Mouse (Mus musculus): ENCODE measurements around the gene Ptprk. TPM values are rescaled to one million over a fixed set of nuclear protein-coding genes. Genes with fewer than 3 reads are reported as not detected.

Gene Ptprk
- total RNA-seq, 1 experiment from 2014 or later, result not detected

DNA sequence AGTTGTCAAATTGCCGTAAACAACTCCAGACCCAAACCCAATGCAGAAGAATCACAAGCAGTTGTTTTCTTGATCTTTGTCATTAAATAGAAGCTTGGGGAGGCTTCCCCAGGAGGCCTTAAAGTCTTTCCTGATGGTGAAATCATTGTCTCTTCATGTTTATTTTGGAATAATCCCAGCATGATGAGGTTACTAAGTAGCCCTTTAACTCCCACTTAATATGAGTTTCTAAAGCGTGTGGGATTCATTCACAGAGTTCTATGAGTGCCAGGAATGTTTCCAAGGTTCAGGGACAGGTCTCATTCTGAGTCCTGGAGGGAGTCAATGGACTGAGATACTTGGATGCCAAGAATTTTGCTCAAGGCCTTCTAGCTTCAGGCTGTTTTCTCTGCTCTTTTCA, 92.5 kb downstream of the Ptprk start:
- no peak for ATAC-seq (replicated peaks; ENCODE audit: insufficient number of reproducible peaks, low FRiP score, low TSS enrichment, poor library complexity, severe bottlenecking)

DNA sequence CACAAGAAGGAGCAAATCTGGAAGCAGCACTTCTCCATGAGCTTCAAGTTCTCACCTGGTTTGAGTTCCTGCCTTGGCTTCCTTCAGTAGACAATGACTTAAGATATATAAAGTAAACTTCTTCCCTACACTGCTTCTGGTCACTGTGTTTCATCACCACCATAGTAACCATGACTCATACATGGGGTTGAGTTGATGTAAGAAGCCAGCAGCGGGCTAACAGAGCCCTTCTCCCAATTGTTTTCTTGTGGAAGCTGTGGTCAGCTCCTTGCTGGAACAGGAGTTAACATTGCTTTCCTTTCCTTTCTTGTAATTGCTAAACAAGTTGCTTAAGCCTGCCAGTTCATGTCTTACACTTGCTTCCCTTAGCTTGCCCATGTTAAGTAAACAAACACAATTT, 96.6 kb downstream of the Ptprk start:
- no peak for ATAC-seq (replicated peaks; ENCODE audit: insufficient number of reproducible peaks, low FRiP score, low TSS enrichment, poor library complexity, severe bottlenecking)

DNA sequence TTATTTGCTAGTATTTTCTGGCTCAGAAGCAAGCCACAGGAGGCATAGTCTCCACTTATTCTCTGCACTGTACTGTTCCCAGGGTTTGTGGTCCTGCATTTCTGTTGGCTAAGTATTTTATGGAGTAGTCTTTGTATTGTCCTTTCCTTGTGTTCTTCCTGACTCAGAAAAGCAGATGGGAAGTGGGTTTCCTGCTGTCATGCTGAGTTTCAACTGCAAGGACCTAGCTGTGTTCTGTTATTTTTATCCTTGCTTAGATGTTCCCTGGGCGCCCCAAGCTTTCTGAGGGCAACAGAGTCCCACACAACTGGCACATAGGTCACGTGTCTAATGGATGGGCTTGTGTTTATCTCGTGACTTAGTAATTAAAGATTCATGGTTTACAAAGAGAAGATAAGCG, 104.3 kb downstream of the Ptprk start:
- ATAC-seq (replicated peaks; ENCODE audit: insufficient number of reproducible peaks, low FRiP score, low TSS enrichment, poor library complexity, severe bottlenecking), result no peak

DNA sequence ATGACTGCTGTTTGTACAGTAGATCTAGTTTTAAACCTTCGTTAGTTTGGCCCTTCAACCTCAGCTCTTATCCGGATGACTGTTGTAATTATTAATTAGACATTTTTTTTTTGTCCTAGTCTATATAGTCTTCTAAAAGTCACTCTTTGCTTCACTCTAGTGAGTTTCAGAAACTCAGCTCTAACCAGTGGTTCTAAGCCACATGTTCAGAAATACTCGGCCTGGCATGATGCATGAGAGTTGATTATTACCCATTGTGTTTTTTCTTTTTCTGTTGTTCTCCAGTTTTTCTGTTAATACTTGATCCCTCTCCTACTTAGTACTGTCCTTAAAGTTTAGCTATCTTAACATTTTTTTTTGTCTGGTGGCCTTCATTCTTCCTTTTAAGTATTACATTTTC, 107.5 kb downstream of the Ptprk start:
- ATAC-seq (replicated peaks; ENCODE audit: insufficient number of reproducible peaks, low FRiP score, low TSS enrichment, poor library complexity, severe bottlenecking), result no peak

DNA sequence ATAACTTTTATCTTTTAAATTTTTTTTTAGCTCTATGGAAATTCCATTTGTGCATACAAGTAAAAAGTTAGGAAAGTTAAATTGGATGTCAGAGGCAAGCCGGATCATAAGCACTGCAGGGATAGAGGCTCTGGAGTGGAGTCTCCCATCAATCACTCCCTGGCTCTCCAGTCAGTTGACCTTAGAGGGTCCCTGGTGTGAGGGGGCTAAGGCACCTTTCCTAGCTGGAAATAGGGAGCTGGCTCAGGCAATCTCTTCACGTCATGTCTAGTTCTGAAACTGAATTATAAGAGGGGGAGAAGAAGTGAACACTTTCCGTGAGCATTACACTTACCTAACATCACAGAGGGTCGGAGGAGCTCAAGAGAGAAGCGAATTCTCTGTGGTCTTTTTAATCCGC, 110.1 kb downstream of the Ptprk start:
- ATAC-seq (replicated peaks; ENCODE audit: insufficient number of reproducible peaks, low FRiP score, low TSS enrichment, poor library complexity, severe bottlenecking), result no peak

DNA sequence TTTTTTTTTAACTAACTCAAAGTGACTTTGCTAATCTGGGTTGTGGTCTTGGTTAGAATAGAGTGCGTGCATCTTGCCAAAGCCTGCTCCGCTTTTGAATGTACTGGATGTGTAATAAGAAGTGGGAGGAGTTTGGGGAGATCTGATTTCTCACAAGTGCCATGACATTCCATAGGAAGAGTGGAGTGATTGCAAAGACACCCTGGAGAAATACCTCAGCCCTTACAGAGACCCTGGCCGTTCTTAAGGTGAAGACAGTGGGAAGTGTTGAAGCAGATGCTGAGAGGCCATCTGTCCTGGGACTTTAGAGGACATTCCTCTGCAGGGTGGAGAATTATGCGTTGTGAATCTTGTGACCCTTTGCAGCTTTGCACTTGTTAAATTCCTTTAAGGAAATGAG, 110.7 kb downstream of the Ptprk start:
- ATAC-seq (replicated peaks; ENCODE audit: insufficient number of reproducible peaks, low FRiP score, low TSS enrichment, poor library complexity, severe bottlenecking), result no peak

DNA sequence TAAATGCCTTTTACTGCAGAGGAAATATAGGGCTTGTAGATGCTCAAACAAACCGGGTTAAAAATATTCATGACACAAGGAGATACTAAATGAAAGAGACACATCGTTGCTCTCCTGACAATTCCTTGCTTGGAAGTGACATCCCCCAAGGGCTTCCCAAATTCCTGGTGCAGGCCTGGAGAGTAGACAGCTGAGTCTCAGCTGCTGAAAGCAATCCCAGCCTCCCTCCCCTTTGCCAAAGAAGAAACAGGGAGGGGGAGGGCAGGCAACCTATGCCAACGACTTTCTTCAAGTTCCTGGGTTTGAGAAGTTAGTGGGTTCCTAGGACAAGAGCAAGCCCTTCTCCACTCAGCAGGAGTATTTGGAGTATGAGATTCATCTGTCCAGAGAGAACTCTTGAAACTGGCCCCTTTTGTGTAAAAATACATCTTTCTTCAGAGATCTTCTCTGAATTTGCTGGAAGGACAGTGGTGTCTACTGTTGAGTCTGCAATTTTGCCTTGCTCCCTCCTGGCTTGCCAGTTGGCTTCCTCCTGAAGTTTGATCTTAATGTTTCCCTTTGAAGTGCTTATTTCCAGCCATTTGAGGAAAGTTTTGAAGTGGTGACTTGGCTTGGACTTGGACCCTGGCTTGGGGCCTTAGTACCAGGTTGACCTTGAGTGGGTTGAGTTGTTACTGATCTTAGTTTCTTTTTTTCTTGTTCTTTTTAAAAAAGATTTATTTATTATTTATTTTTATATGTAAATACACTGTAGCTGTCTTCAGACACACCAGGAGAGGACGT, 111.6 kb downstream of the Ptprk start:
- ATAC-seq (replicated peaks; ENCODE audit: insufficient number of reproducible peaks, low FRiP score, low TSS enrichment, poor library complexity, severe bottlenecking), result no peak

DNA sequence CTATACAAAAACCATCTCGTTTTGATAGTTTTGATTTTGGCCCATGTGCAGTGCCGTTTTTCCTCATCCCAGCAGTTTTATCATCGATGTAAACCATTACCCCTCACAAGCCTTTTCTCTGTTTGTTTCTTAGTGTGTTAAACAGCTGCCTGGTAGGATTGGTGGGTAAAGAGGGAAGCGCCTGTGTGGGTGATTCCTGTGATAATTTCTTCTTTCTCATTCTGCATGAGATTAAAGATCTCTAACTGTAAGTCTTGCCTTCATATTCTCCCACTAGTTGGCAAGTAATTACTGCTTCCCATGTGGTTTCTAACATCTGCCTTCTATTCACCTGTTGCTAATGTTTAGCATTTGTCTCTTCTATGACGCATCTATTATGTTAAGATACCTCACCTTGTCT, 116.8 kb downstream of the Ptprk start:
- no peak for ATAC-seq (replicated peaks; ENCODE audit: insufficient number of reproducible peaks, low FRiP score, low TSS enrichment, poor library complexity, severe bottlenecking)

DNA sequence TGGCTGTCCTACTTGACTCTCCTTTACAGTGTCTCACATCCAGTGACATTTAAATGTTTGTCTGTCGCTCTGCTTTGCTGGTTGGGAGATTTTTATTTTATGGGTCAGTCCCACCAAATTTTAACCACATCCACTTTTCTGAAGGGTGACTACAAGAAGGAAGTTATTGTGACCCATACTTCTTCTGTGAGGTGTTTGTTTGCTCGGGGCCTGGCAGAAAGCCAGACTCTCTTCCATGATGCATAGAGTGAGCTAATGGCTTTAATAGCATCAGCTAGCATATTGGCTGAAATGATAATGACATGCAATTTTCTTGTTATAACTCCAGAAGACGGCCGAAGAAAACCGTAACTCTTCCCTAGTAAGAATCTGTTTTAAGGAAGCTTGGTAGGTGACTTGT, 119.0 kb downstream of the Ptprk start:
- no peak for ATAC-seq (replicated peaks; ENCODE audit: insufficient number of reproducible peaks, low FRiP score, low TSS enrichment, poor library complexity, severe bottlenecking)

DNA sequence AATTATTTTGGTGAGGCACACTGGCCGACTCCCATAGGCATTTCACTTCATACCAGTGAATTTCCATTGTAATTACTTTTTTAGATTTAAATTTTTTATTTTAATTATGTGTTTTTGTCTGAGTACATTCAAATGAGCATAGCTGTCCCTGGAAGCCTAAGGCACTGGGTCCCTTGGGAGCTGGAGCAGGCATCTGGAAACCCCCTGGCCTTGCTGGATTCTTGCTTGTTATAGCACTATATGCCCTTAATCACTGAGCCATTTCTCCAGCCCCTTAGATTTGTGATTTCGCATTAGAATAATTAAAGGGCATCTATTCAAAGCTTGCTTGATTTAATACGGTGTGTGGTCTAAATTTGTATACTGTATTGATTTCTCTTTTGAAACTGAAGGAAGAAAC, 126.0 kb downstream of the Ptprk start:
- no peak for ATAC-seq (replicated peaks; ENCODE audit: insufficient number of reproducible peaks, low FRiP score, low TSS enrichment, poor library complexity, severe bottlenecking)

DNA sequence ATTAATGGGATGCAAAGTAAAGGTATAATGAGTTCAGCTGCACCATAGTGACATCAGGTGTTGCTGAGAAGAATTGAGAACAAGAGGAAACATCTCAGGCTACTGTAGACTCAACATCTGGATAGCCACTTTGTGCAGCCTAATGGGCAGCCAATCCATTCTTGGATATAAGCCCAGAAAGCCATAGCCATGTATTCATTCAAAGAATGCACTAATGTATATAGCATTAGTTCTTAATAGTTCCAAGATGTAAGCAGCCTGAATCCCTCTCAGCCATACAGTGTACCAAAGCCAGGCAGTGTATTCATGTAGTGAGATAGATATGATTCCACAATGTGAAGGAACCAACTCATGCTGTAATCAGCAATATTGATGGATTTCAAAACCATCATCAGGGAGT, 134.8 kb downstream of the Ptprk start:
- no peak for ATAC-seq (replicated peaks; ENCODE audit: insufficient number of reproducible peaks, low FRiP score, low TSS enrichment, poor library complexity, severe bottlenecking)

DNA sequence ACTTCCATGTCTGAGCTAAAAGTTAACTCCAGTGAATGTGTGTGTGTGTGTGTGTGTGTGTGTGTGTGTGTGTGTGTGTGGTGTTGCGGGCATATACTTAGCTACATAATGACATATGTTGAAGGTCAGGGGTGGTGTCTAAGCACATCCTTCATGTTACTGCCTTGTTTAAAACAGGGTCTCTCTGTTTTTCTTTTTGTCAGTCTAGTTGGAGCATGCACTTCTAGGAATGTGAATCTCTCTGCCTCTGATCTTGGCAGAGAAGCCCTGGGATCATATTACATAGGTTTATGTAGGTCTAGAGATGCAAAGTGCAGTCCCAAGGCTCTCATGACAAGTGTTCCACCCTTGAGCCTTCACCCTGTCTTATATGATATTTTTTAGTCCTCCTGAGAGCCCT, 137.5 kb downstream of the Ptprk start:
- no peak for ATAC-seq (replicated peaks; ENCODE audit: insufficient number of reproducible peaks, low FRiP score, low TSS enrichment, poor library complexity, severe bottlenecking)

DNA sequence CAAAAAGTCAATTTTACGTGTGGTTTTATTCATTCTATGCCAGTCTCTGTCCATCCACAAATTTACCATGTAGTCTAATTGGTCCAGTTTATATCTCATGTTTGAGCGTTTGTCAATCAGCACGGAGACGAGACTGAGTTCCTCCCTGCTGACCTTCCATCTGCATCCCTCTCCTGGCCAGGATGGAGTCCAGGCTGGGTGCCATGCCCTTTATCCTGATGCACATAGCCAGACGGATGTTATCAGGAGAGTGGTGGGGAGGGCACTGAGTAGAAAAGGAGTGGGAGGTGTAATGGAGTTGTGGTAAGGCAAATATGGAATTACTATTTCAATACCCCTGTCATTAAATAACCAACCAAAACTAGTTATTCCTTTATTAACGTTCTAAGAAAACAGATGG, 140.5 kb downstream of the Ptprk start:
- ATAC-seq (replicated peaks; ENCODE audit: insufficient number of reproducible peaks, low FRiP score, low TSS enrichment, poor library complexity, severe bottlenecking), result no peak

DNA sequence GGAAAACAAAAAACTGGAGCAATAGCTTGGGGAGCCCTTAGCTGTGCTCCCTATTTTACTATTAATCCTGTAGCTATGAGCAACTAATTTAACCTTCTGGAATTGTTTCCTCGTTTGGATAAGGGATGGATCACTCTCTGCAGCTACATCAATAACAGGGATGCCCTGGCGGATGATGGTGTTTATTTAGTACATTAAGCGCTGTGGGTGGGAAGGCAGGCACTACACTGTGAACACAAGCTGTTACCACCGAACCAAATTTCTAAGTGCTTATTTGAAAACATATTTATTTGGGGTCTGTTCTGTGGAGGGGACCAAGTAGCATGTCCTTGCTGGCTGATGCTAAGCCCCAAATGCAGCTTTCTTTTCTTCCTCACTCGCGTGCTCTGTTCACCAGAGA, 149.0 kb downstream of the Ptprk start:
- ATAC-seq (replicated peaks; ENCODE audit: insufficient number of reproducible peaks, low FRiP score, low TSS enrichment, poor library complexity, severe bottlenecking), result no peak

DNA sequence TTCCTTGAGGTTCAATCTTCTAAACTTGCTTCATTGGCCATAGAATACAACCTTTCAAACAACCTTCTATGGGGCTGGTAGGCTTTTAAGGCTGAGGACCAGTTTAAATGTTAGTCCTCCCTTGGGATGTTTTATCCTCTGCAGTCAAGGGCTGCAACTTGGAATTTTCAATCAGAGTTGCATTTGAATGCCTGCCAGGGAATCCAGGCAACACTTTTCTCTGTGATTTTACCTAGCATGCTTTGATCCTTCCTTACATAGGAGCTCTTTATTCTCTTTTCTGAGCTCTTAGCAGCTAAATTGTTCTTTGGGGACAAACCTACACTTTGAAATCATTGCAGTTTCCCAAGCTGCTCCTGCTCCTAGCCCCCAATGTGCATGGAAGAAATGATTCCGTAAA, 149.8 kb downstream of the Ptprk start:
- no peak for ATAC-seq (replicated peaks; ENCODE audit: insufficient number of reproducible peaks, low FRiP score, low TSS enrichment, poor library complexity, severe bottlenecking)

DNA sequence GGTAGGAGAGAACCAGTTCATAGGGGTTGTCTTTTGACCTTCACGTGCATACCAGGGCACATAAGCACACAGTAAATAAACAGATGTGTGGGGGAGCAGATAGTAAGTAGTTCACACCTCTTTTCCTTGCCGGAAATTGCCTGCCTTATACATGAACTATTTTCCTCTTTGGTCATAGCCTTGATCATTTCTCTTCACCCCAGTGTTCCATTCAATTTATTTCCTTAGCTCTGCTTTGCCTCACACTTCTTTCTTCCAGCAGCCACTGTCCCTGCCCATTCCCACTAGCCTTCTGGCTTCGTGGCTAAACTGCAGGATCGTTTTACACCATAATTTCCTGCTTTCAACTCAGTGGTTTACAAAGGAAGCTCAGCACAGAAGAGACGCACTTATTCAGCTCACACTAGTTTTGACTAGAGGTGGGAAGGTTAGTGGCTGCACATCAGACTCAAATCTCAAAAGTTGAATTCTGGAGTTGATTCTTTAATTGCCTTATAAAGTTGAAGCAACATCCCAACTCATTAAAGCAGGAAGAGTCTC, 151.0 kb downstream of the Ptprk start:
- no peak for ATAC-seq (replicated peaks; ENCODE audit: insufficient number of reproducible peaks, low FRiP score, low TSS enrichment, poor library complexity, severe bottlenecking)

DNA sequence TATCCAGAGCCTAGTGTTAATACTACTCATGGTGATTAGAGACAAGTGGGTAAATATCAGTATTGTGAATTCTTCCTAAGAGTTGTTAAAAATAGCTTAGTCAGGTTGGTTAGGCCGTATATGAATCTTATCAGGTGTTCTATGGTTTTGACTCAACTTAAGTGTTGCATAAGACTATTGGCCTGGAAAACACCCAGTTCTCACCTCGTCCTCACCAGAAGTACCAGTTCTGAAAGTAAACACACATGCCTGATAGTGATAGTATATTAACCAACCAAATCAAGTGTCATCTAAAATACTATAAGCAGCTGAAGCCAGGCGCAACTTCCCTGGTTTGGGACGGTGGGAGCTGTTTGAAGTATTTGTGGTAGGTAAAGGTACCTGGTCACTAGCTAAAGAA, 153.1 kb downstream of the Ptprk start:
- ATAC-seq (replicated peaks; ENCODE audit: insufficient number of reproducible peaks, low FRiP score, low TSS enrichment, poor library complexity, severe bottlenecking), result no peak

DNA sequence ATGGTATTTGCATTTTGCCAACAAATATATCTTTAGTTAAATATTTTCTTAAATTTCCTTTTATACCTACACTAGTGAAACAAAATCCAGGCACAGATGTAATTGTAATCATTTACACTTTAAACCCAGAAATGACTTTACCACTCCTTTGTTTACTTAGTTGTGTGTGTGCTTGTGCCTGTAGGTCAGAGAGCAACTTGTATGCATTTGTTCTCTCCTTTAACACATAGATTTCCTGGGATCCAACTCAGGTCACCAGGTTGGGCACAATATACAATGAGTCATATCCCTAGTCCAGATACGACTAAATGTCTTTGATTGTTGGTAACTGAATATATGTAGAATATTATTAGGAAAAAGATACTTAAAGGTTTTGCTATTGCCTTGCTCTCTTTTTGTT, 153.6 kb downstream of the Ptprk start:
- ATAC-seq (replicated peaks; ENCODE audit: insufficient number of reproducible peaks, low FRiP score, low TSS enrichment, poor library complexity, severe bottlenecking), result no peak

DNA sequence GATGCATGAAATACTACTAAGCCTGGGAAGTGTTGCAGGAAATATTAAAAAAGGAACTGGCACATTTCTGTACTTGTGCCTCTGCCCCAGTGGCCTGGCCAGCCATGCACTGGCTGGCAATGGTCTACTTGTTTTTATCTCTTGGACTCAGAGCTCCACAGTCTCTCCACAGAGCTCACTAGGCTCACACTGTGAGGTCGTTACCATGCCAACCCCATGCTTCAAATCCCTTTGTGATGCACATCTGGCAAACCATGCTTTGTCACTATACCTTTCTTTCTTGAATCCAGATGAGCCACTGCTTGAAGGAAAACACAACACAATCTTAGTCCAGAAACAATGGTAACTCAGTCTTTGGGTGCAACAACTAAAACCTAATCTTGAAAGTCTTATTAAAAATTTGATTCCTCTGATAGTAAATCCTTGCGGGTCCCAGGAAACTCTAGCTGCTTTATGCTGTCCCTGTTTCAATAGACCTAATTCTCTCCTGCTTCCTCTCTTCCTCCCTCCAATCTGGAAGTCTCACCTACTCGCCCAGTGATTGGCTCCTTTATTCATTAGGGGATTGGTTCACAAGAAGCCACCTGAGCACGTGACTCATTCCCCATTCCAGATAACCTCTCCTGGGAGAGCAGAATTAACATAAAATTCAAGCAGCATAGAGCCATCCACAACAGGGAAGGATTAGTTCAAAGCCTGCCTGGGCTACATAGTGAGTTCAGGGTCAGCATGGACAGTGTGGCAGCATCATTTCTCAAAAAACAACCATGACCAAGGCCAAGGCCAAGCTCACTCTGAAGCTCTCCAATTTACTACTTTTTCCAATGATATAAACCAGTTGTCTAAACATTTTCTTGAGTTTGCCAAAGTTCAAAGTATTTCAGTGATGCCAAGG, 157.9 kb downstream of the Ptprk start:
- no peak for ATAC-seq (replicated peaks; ENCODE audit: insufficient number of reproducible peaks, low FRiP score, low TSS enrichment, poor library complexity, severe bottlenecking)

DNA sequence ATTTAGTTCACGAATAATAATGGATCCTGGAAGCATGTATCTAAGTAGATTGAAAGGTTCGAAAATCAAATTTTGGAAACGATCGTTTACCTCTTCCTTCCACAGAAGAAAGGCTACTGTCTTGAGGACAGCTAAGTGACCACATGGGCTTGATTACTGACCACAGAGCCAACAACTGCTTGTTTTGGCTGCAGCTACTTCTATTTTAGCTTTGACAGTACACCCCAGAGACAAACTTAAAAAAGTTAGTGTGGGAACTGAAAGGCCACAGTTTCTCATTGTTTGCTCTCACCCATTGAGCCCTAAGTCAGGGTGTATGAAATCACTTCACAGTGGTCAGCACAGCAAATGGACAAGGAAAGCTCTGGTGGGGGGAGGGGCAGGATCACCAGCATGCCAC, 174.4 kb downstream of the Ptprk start:
- ATAC-seq (replicated peaks; ENCODE audit: insufficient number of reproducible peaks, low FRiP score, low TSS enrichment, poor library complexity, severe bottlenecking), result no peak

All from monocyte, adult 5-6 weeks (primary cell).